Mouse (Mus musculus) T-helper 2 cell (primary cell): ENCODE results near the gene Tek.

ENCODE experiments used
- in situ Hi-C: fragments of 300-600 bp; cut with MboI, MseI; formaldehyde crosslinking; loops from one replicate; pipeline ENCODE4 v1.15.1; 2025; ENCODE audit warnings: high pct_unique_total_duplicates

Tek gene

GRCm38 (mm10) chr4:94803187-94803586 is 64.1 kb downstream of the Tek start:
- in situ Hi-C loops: no loop called here

- in situ Hi-C loops: no loop called here
These were observed 71.5 kb downstream of the Tek start for GRCm38 (mm10) chr4:94810616-94811015.

- in situ Hi-C loops: no loop called here
These were observed 87.8 kb downstream of the Tek start for GRCm38 (mm10) chr4:94826891-94827290.

GRCm38 (mm10) chr4:94827429-94827828 is 88.3 kb downstream of the Tek start:
- in situ Hi-C loops: no loop called here

- in situ Hi-C loops: no loop called here
These were observed 90.9 kb downstream of the Tek start for GRCm38 (mm10) chr4:94829924-94830386.

- in situ Hi-C loops: no loop called here
These were observed 98.0 kb downstream of the Tek start for GRCm38 (mm10) chr4:94837061-94837460.

GRCm38 (mm10) chr4:94853301-94853700 is 114.2 kb downstream of the Tek start:
- in situ Hi-C loops: no loop called here

- in situ Hi-C loops: no loop called here
These were observed 115.2 kb downstream of the Tek start for GRCm38 (mm10) chr4:94854270-94854669.

- in situ Hi-C loops: no loop called here
These were observed 116.1 kb downstream of the Tek start for GRCm38 (mm10) chr4:94855201-94855600.

- in situ Hi-C loops: no loop called here
These were observed 161.7 kb downstream of the Tek start for GRCm38 (mm10) chr4:94900744-94901143.

- in situ Hi-C loops: no loop called here
These were observed 162.7 kb downstream of the Tek start for GRCm38 (mm10) chr4:94901780-94902179.
